Comparison of ENCODE assay signal across 8 mouse cellular contexts in the genomic region with DNA sequence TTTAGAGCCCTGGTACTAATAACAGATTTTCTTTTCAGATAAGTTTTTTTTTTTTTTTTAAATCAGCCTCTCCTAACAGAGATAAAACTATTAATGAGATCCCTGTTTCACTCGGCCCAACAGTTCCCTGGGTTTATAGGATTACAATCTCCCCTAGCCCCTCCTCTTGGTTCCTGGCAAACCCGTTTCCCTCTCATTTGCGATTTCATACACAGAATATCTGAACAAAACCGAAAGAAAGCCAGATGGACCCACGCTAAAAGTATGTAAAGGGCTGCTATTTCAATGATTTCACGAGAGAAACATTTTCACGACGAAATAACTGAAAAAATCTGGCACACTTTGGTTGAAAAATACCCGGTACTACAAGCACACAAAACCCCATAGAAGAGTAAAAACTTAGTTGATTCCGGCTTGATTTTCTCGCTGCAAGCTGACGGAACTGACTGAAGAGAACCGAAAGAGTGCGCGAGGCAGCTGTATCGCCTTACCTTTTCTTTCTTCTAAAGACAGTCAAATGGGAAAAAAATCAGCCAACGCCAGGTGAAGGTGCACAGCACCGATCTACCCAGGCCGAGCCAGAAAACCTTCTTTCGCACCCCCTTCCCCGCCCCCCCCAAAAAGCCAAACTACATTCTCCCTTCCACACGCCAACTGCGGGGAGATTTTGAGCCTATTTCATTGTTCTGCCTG. TPM values are rescaled to one million over a fixed set of nuclear protein-coding genes. Genes with fewer than 3 reads are reported as not detected.
DNase-seq lines count a peak whose midpoint lies in the region; ATAC-seq and TF ChIP-seq lines count a peak whose summit lies in the region.

No protein-coding gene starts in this region.

- WGBS in kidney, postnatal 0 days, result under 1% methylated on average over 23 of the region's 23 CpGs
- WGBS in midbrain, embryonic 11.5 days, result under 1% methylated on average over 22 of the region's 23 CpGs

- DNase-seq in layer of hippocampus, postnatal 14 days (ENCODE audit: low spot score in 2 of 2), result peak; percentile 20 to 26
- DNase-seq in layer of hippocampus, adult 11-12 months (ENCODE audit: low spot score), result no peak
- peak; percentile 54 for DNase-seq in brain, adult 2 months (ENCODE audit: low read depth, low spot score)
- DNase-seq in heart, adult 9 months (ENCODE audit: low spot score in 2 of 2), result peak; percentile 7 to 13
- DNase-seq in kidney, postnatal 0 days (ENCODE audit: low spot score), result peak; percentile 66
- DNase-seq in midbrain, embryonic 11.5 days (ENCODE audit: low spot score, missing footprints), result peak; percentile 96
- DNase-seq in thymus, postnatal 0 days (ENCODE audit: low spot score), result peak; percentile 47
- DNase-seq in frontal cortex, postnatal 14 days (ENCODE audit: low spot score in 2 of 2), result no peak

- H3K27me3 ChIP-seq in kidney, postnatal 0 days (ENCODE audit: insufficient read depth, low read length), result no peaks in the 10 kb centered on the region
- peaks cover 3% of the 10 kb centered on the region; the same call in 1 of the 2 replicates for H3K27me3 ChIP-seq in midbrain, embryonic 11.5 days (ENCODE audit: control insufficient read depth, insufficient read depth, low read length)

- H3K4me2 ChIP-seq in kidney, postnatal 0 days (ENCODE audit: low read length), result peak overlapping the region; percentile 70
- peak overlapping the region; percentile 60 for H3K4me2 ChIP-seq in midbrain, embryonic 11.5 days

- H3K36me3 ChIP-seq in kidney, postnatal 0 days (ENCODE audit: insufficient read depth, low read length), result no peaks in the 10 kb centered on the region
- H3K36me3 ChIP-seq in midbrain, embryonic 11.5 days (ENCODE audit: control insufficient read depth, insufficient read depth, low read length), result no peaks in the 10 kb centered on the region

- no peaks in the 10 kb centered on the region for H3K9me3 ChIP-seq in kidney, postnatal 0 days (replicated peaks; ENCODE audit: low read length)
- no peaks in the 10 kb centered on the region for H3K9me3 ChIP-seq in midbrain, embryonic 11.5 days (ENCODE audit: control insufficient read depth, low read length)

- H3K9ac ChIP-seq in kidney, postnatal 0 days (ENCODE audit: low read depth, low read length), result peak overlapping the region; percentile 100
- peak overlapping the region; percentile 99 for H3K9ac ChIP-seq in midbrain, embryonic 11.5 days (ENCODE audit: low read length)

- no peak for ATAC-seq in kidney, postnatal 0 days (replicated peaks; ENCODE audit: low FRiP score, low read depth)
- ATAC-seq in midbrain, embryonic 11.5 days (ENCODE audit: low FRiP score), result no peak

- TF ChIP-seq CTCF in kidney, postnatal 0 days (IDR thresholded peaks at IDR 0.05; ENCODE audit: low read depth), result 0 out of 2 replicates have a peak, but pooled peaks have one; percentile 1

- H3K4me3 ChIP-seq in kidney, postnatal 0 days (replicated peaks; ENCODE audit: low read depth, low read length), result peak overlapping the region; percentile 100
- peak overlapping the region; percentile 85 for H3K4me3 ChIP-seq in midbrain, embryonic 11.5 days (ENCODE audit: low read depth, low read length)

- H3K27ac ChIP-seq in kidney, postnatal 0 days, result peak overlapping the region; percentile 97
- peak overlapping the region; percentile 78 for H3K27ac ChIP-seq in midbrain, embryonic 11.5 days (ENCODE audit: low read depth, low read length)

- peaks cover 21% of the 10 kb centered on the region; the same call in 1 of the 2 replicates for H3K4me1 ChIP-seq in kidney, postnatal 0 days (replicated peaks; ENCODE audit: insufficient read depth, low read length)
- peaks cover 31% of the 10 kb centered on the region for H3K4me1 ChIP-seq in midbrain, embryonic 11.5 days (ENCODE audit: control insufficient read depth, insufficient read depth, low read length)

RNA-seq across cellular contexts. Expression of a gene that starts 0.5 kb away (rescaled TPM):
- total RNA-seq in layer of hippocampus, postnatal 14 days (2021), result 1 to 10 TPM; 1.9 to 3.1 TPM
- polyA plus RNA-seq in kidney, postnatal 0 days (2015; fragmentation: Nextera tagmentation; extraction: Ambion mirVana), result 9.7 and 10.5 TPM in 2 replicates
- 1.5 TPM in 2 replicates for polyA plus RNA-seq in midbrain, embryonic 11.5 days (2014; fragmentation: Nextera tagmentation; extraction: Ambion mirVana)
- 2.0 and 2.5 TPM in 2 replicates for polyA plus RNA-seq in thymus, postnatal 0 days (2015; fragmentation: Nextera tagmentation; extraction: Ambion mirVana)

RNA-seq across cellular contexts. Expression of a gene that starts 1.3 kb away (rescaled TPM):
- 10 to 100 TPM; 60.4 to 62.3 TPM for total RNA-seq in layer of hippocampus, postnatal 14 days (2021)
- polyA plus RNA-seq in kidney, postnatal 0 days (2015; fragmentation: Nextera tagmentation; extraction: Ambion mirVana), result 20.4 and 23.1 TPM in 2 replicates
- polyA plus RNA-seq in midbrain, embryonic 11.5 days (2014; fragmentation: Nextera tagmentation; extraction: Ambion mirVana), result 25.2 and 25.8 TPM in 2 replicates
- 3.1 and 7.1 TPM in 2 replicates for polyA plus RNA-seq in thymus, postnatal 0 days (2015; fragmentation: Nextera tagmentation; extraction: Ambion mirVana)

Comparison
In these comparisons a context has a peak if more than half of its experiments do, and no peak if none do; other contexts are left out.
1. DNase-seq: peak in layer of hippocampus, postnatal 14 days (2 of 2), brain, adult 2 months (single experiment), heart, adult 9 months (2 of 2), kidney, postnatal 0 days (single experiment), midbrain, embryonic 11.5 days (single experiment) and thymus, postnatal 0 days (single experiment); none in layer of hippocampus, adult 11-12 months (single experiment) and frontal cortex, postnatal 14 days (0 of 2).